38 mouse cellular contexts compared by ENCODE assay signal in genomic region chr11:59562336-59562735, GRCm38 (mm10). TPM values are rescaled to one million over a fixed set of nuclear protein-coding genes. Genes with fewer than 3 reads are reported as not detected.
"Had no signal": no experiment of that assay in that cellular context is flagged by ENCODE, and none has a peak within 500 bp of the region (broad histone marks: within the 10 kb centered on the region; RNA-seq: fewer than 3 reads in every experiment).

No protein-coding gene starts in this region.

- H3K36me3 ChIP-seq: embryonic facial prominence, embryonic 10.5 days; embryonic facial prominence, embryonic 12.5 days; embryonic facial prominence, embryonic 13.5 days; embryonic facial prominence, embryonic 15.5 days; forebrain, embryonic 10.5 days; forebrain, embryonic 12.5 days; forebrain, embryonic 15.5 days; heart, embryonic 10.5 days had no signal

- ATAC-seq: forebrain, embryonic 13.5 days; forebrain, embryonic 14.5 days; forebrain, embryonic 15.5 days; forebrain, embryonic 16.5 days; forebrain, postnatal 0 days had no signal

- H3K27me3 ChIP-seq: embryonic facial prominence, embryonic 12.5 days; embryonic facial prominence, embryonic 13.5 days; embryonic facial prominence, embryonic 15.5 days; forebrain, embryonic 12.5 days; forebrain, embryonic 13.5 days; forebrain, embryonic 15.5 days had no signal

- H3K4me3 ChIP-seq: embryonic facial prominence, embryonic 10.5 days; embryonic facial prominence, embryonic 12.5 days; embryonic facial prominence, embryonic 13.5 days; embryonic facial prominence, embryonic 15.5 days; erythroblast, embryonic 14.5 days; forebrain, embryonic 10.5 days; forebrain, embryonic 12.5 days; forebrain, embryonic 13.5 days; forebrain, embryonic 15.5 days; gastrocnemius, adult 2 months; heart, embryonic 10.5 days had no signal

- DNase-seq: cerebellum, adult 8-10 months; cerebellum, adult 9-10 months; cerebellum, adult 9-11 months; cerebellum, postnatal 10 days; cerebellum, postnatal 14 days; cerebellum, postnatal 25 days; cerebellum, postnatal 36 days; embryo, embryonic 11 days; forebrain, postnatal 0 days; gastrocnemius, adult 2 months; gastrocnemius, postnatal 10 days; gastrocnemius, postnatal 14 days; gastrocnemius, postnatal 25 days; gastrocnemius, postnatal 36 days; heart, adult 18-20 months had no signal

- H3K4me2 ChIP-seq: embryonic facial prominence, embryonic 12.5 days; embryonic facial prominence, embryonic 13.5 days; embryonic facial prominence, embryonic 15.5 days; forebrain, embryonic 12.5 days; forebrain, embryonic 13.5 days; forebrain, embryonic 15.5 days had no signal

- H3K9me3 ChIP-seq: embryonic facial prominence, embryonic 10.5 days; embryonic facial prominence, embryonic 12.5 days; embryonic facial prominence, embryonic 13.5 days; embryonic facial prominence, embryonic 15.5 days; forebrain, embryonic 10.5 days; forebrain, embryonic 12.5 days; forebrain, embryonic 13.5 days; forebrain, embryonic 15.5 days; heart, embryonic 10.5 days had no signal

- H3K4me1 ChIP-seq: embryonic facial prominence, embryonic 10.5 days; embryonic facial prominence, embryonic 12.5 days; embryonic facial prominence, embryonic 13.5 days; embryonic facial prominence, embryonic 15.5 days; forebrain, embryonic 10.5 days; forebrain, embryonic 12.5 days; forebrain, embryonic 13.5 days; forebrain, embryonic 15.5 days; heart, embryonic 10.5 days had no signal

- H3K27ac ChIP-seq: embryonic facial prominence, embryonic 10.5 days; embryonic facial prominence, embryonic 12.5 days; embryonic facial prominence, embryonic 13.5 days; embryonic facial prominence, embryonic 15.5 days; forebrain, embryonic 10.5 days; forebrain, embryonic 12.5 days; forebrain, embryonic 13.5 days; forebrain, embryonic 15.5 days; gastrocnemius, adult 2 months; heart, embryonic 10.5 days had no signal

- H3K9ac ChIP-seq: embryonic facial prominence, embryonic 12.5 days; embryonic facial prominence, embryonic 13.5 days; embryonic facial prominence, embryonic 15.5 days; forebrain, embryonic 12.5 days; forebrain, embryonic 13.5 days; forebrain, embryonic 15.5 days; forebrain, postnatal 0 days had no signal

RNA-seq across cellular contexts. Expression of gene Olfr222, which starts 13.7 kb away (rescaled TPM):
- total RNA-seq: common myeloid progenitor, adult 5-6 weeks; forebrain, postnatal 0 days; gastrocnemius, adult 18-20 months; gastrocnemius, adult 2 months; gastrocnemius, adult 8-10 months; gastrocnemius, postnatal 10 days; gastrocnemius, postnatal 14 days; gastrocnemius, postnatal 25 days; gastrocnemius, postnatal 36 days; granulocyte monocyte progenitor cell, adult 5-6 weeks; heart, adult 18-20 months; heart, adult 8-10 months had no signal
- polyA plus RNA-seq: cortical plate, adult 2 months; embryonic facial prominence, embryonic 11.5 days; embryonic facial prominence, embryonic 13.5 days; erythroblast, embryonic 14.5 days; forebrain, embryonic 10.5 days; forebrain, embryonic 11.5 days; forebrain, embryonic 12.5 days; forebrain, embryonic 13.5 days; forebrain, embryonic 14.5 days; forebrain, embryonic 15.5 days; forebrain, embryonic 16.5 days; forebrain, postnatal 0 days; frontal cortex, adult 2 months; gonadal fat pad, adult 2 months; heart, embryonic 10.5 days had no signal

RNA-seq across cellular contexts. Expression of gene Nlrp3, which starts 21.0 kb away (rescaled TPM):
- polyA plus RNA-seq: forebrain, embryonic 12.5 days had no signal

RNA-seq across cellular contexts. Expression of gene Olfr223, which starts 30.8 kb away (rescaled TPM):
- total RNA-seq: common myeloid progenitor, adult 5-6 weeks; forebrain, postnatal 0 days; gastrocnemius, adult 18-20 months; gastrocnemius, adult 2 months; gastrocnemius, adult 8-10 months; gastrocnemius, postnatal 10 days; gastrocnemius, postnatal 14 days; gastrocnemius, postnatal 25 days; gastrocnemius, postnatal 36 days; granulocyte monocyte progenitor cell, adult 5-6 weeks; heart, adult 18-20 months; heart, adult 8-10 months had no signal
- polyA plus RNA-seq: cortical plate, adult 2 months; embryonic facial prominence, embryonic 10.5 days; embryonic facial prominence, embryonic 11.5 days; embryonic facial prominence, embryonic 12.5 days; embryonic facial prominence, embryonic 13.5 days; embryonic facial prominence, embryonic 14.5 days; embryonic facial prominence, embryonic 15.5 days; erythroblast, embryonic 14.5 days; forebrain, embryonic 10.5 days; forebrain, embryonic 11.5 days; forebrain, embryonic 12.5 days; forebrain, embryonic 13.5 days; forebrain, embryonic 14.5 days; forebrain, embryonic 15.5 days; forebrain, embryonic 16.5 days; forebrain, postnatal 0 days; frontal cortex, adult 2 months; gonadal fat pad, adult 2 months; heart, embryonic 10.5 days had no signal
